Mouse (Mus musculus) liver, postnatal 0 days (tissue): ENCODE measurements around the gene Samd8.

ENCODE experiments used
- CTCF ChIP-seq: sonication (generic); IDR thresholded peaks from 2 replicates; pipeline ENCODE4 v1.5.1; 2016; ENCODE audit warnings: antibody characterized with exemption, low read depth
- EP300 ChIP-seq: IDR thresholded peaks from 2 replicates; pipeline ENCODE4 v1.6.1; 2016; ENCODE audit warnings: antibody characterized with exemption, low read depth, mild to moderate bottlenecking

GRCm38 (mm10) chr14:21709545-21709944 is 40.8 kb upstream of the Samd8 start:
- TF ChIP-seq CTCF (peak; percentile 37), EP300 (no peak)
